25 mouse cellular contexts compared by ENCODE assay signal in genomic region chr13:48502422-48502821, GRCm38 (mm10). TPM values are rescaled to one million over a fixed set of nuclear protein-coding genes. Genes with fewer than 3 reads are reported as not detected.
A peak's percentile ranks its signal among the peaks of the same experiment; 100 is the strongest.
DNase-seq lines count a peak whose midpoint lies in the region; ATAC-seq and TF ChIP-seq lines count a peak whose summit lies in the region.
"Had no signal": no experiment of that assay in that cellular context is flagged by ENCODE, and none has a peak within 500 bp of the region (broad histone marks: within the 10 kb centered on the region; RNA-seq: fewer than 3 reads in every experiment).

No protein-coding gene starts in this region.

- H3K27me3 ChIP-seq in G1E (ENCODE audit: insufficient read depth, low read length) = no peaks in the 10 kb centered on the region
- H3K27me3 ChIP-seq: CH12.LX; embryonic facial prominence, embryonic 13.5 days; embryonic facial prominence, embryonic 15.5 days; forebrain, embryonic 13.5 days; forebrain, embryonic 15.5 days; Patski had no signal

- DNase-seq in 3T3-L1 (ENCODE audit: low read depth, low spot score) (peak; percentile 51), 416B (ENCODE audit: low read depth) (peak; percentile 85), G1E (ENCODE audit: low spot score) (no peak)
- DNase-seq in adrenal gland, postnatal 14 days = no peak
- no peak for DNase-seq in adrenal gland, postnatal 25 days
- DNase-seq in embryo, embryonic 10.5 days (ENCODE audit: low spot score) = no peak
- DNase-seq: adrenal gland, adult 8-10 months; adrenal gland, postnatal 36 days; cerebellum, adult 11-12 months; cerebellum, adult 2 months; cerebellum, adult 9-10 months; cerebellum, postnatal 10 days; cerebellum, postnatal 25 days; embryo, embryonic 11 days; forebrain, postnatal 0 days had no signal

- peaks cover 64% of the 10 kb centered on the region for H3K36me3 ChIP-seq in G1E (replicated peaks)

- H3K4me1 ChIP-seq in G1E (ENCODE audit: insufficient read depth, low read depth, low read length) = peaks cover 6% of the 10 kb centered on the region; the same call in 1 of the 2 replicates
- H3K4me1 ChIP-seq in embryonic fibroblast, embryonic 13.5 days (ENCODE audit: control insufficient read depth, insufficient read depth, low read length) = peaks cover 6% of the 10 kb centered on the region

- peak overlapping the region; percentile 75; the same call in 1 of the 2 replicates for H3K27ac ChIP-seq in embryonic fibroblast, embryonic 13.5 days (ENCODE audit: insufficient read depth, low read length)
- H3K27ac ChIP-seq: embryonic facial prominence, embryonic 13.5 days; embryonic facial prominence, embryonic 15.5 days; forebrain, embryonic 13.5 days; forebrain, embryonic 15.5 days had no signal

- TF ChIP-seq POLR2A in embryonic fibroblast, embryonic 13.5 days (IDR thresholded peaks at IDR 0.05; ENCODE audit: low read depth, low read length) = no peak

- no peak for TF ChIP-seq CTCF in G1E (IDR thresholded peaks at IDR 0.05; ENCODE audit: low read depth, low read length)
- no peak for TF ChIP-seq CTCF in embryonic fibroblast, embryonic 13.5 days (IDR thresholded peaks at IDR 0.05; ENCODE audit: borderline replicate concordance, insufficient read depth, low read length)

- no peaks in the 10 kb centered on the region; the same call in 1 of the 2 replicates for H3K9me3 ChIP-seq in G1E (replicated peaks)
- H3K9me3 ChIP-seq: embryonic facial prominence, embryonic 13.5 days; embryonic facial prominence, embryonic 15.5 days; forebrain, embryonic 13.5 days; forebrain, embryonic 15.5 days had no signal

- ATAC-seq in G1E (ENCODE audit: extremely low read depth, insufficient number of reproducible peaks, low FRiP score, poor library complexity, severe bottlenecking) = peak; percentile 66; the same call in 1 of the 2 replicates
- ATAC-seq: activated CD4-positive, CD25-positive, alpha-beta regulatory T cell, adult 4 months; CD4-positive, CD25-positive, alpha-beta regulatory T cell, adult 4 months; forebrain, embryonic 13.5 days; forebrain, embryonic 15.5 days; forebrain, postnatal 0 days; Patski had no signal

- H3K4me3 ChIP-seq in G1E (ENCODE audit: low read depth, low read length) = no peak overlapping the region
- no peak overlapping the region for H3K4me3 ChIP-seq in embryonic fibroblast, embryonic 13.5 days (ENCODE audit: insufficient read depth, low read length)
- H3K4me3 ChIP-seq: embryonic facial prominence, embryonic 13.5 days; embryonic facial prominence, embryonic 15.5 days; forebrain, embryonic 13.5 days; forebrain, embryonic 15.5 days had no signal

RNA-seq across cellular contexts. Expression of gene Zfp169, which starts 10.8 kb away (rescaled TPM):
- 23.9 and 29.5 TPM in 2 replicates for total RNA-seq in G1E (2014; fragmentation: Nextera tagmentation)
- total RNA-seq in G1E (2017) = 16.2 and 16.7 TPM in 2 replicates
- 0.35 and 0.62 TPM in 2 replicates for polyA plus RNA-seq in G1E (2012)
- 6.6 and 9.3 TPM in 2 replicates for polyA plus RNA-seq in embryonic fibroblast, embryonic 13.5 days (2011; ENCODE audit: insufficient read length, low read depth, missing spikeins)
- 6.7 and 9.1 TPM in 2 replicates for total RNA-seq in adrenal gland, postnatal 14 days (2021)
- 9.4 and 12.2 TPM in 2 replicates for total RNA-seq in adrenal gland, postnatal 25 days (2021)

RNA-seq across cellular contexts. Expression of gene A830005F24Rik, which starts 10.9 kb away (rescaled TPM):
- total RNA-seq in G1E (2014; fragmentation: Nextera tagmentation) (not detected in 2 replicates), G1E (2017) (0.33 and 1.3 TPM in 2 replicates)
- polyA plus RNA-seq in G1E (2012) = 0.20 and 0.22 TPM in 2 replicates
- 1.7 and 1.8 TPM in 2 replicates for polyA plus RNA-seq in embryonic fibroblast, embryonic 13.5 days (2011; ENCODE audit: insufficient read length, low read depth, missing spikeins)
- not detected in 2 replicates for total RNA-seq in adrenal gland, postnatal 14 days (2021)
- not detected in 2 replicates for total RNA-seq in adrenal gland, postnatal 25 days (2021)
- total RNA-seq: adrenal gland, adult 18-20 months; adrenal gland, adult 8-10 months; adrenal gland, postnatal 36 days had no signal

Comparison
In these comparisons a context has a peak if more than half of its experiments do, and no peak if none do; other contexts are left out.
1. DNase-seq: peak in 3T3-L1 (single experiment) and 416B (single experiment); none in G1E (single experiment), adrenal gland, postnatal 14 days (single experiment), adrenal gland, postnatal 25 days (single experiment) and embryo, embryonic 10.5 days (single experiment).